Mouse (Mus musculus): Measurements from ENCODE around the gene Fbxo30. TPM values are rescaled to one million over a fixed set of nuclear protein-coding genes. Genes with fewer than 3 reads are reported as not detected.
"Not testable (repeated sequence)": the region's sequence is repeated elsewhere in the genome, so short reads cannot be mapped to it uniquely, and the experiment has no call there.

Fbxo30 gene
- total RNA-seq (2021): 10 to 100 TPM; 13.4 to 18.0 TPM
- long read RNA-seq, experiment 1, full-length matches to known transcripts: 16 of 20 reads
- long read RNA-seq, experiment 1, partial matches to known transcripts: 2 of 20 reads
- long read RNA-seq, experiment 1, other reads (novel, unspliced or antisense): 2 of 20 reads
- long read RNA-seq, experiment 2, full-length matches to known transcripts: 9 of 11 reads
- long read RNA-seq, experiment 2, partial matches to known transcripts: 2 of 11 reads
- long read RNA-seq, experiment 2, other reads (novel, unspliced or antisense): 0 of 11 reads

DNA sequence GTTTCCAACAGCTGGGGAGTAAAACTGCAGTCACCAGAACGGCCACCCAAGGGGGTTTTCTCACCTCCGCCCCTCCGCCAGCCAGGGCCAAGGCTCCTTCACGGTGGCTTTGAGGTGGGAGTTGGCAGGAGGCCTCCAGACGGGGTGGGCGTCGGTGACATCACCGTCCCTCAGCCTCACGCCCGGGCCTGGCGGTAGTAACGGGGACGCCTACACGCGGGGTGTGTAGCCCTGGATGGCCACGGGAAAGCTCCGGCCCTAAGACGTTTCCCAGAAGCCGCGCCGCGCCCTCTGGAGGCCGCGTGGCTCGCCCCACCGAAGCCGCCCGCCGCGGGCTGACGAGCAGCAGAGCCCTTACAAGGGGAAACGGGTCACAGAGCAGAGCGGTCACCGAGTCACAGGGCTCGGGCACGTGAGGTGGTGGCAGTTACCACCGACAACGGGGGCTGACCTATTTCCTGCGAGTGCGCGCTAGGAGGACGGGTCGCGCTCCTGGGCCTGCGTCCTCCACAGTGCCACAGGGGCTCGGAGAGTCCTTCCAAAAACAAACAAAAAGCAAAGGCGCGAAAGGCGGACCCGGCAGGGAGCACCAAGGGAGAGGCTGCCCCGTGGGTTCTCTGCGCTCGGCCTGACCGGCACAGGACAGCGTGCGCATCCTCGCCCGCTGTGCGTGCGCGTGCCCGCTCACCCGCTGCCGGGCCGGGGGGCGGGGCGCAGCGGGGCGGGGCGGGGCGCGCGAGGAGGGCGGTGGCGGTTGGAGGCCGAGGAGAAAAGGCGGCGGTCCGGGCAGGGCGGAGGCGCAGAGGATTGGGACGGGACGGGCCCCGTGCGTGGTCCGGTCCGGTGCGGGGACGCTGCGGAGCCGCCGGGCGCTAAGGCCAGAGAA, at the start of gene Fbxo30:
TSS of gene Fbxo30 (plus strand) at position 753 of the 886 bp plus-strand sequence.
- DNase-seq (ENCODE audit: low spot score): peak; percentile 93

DNA sequence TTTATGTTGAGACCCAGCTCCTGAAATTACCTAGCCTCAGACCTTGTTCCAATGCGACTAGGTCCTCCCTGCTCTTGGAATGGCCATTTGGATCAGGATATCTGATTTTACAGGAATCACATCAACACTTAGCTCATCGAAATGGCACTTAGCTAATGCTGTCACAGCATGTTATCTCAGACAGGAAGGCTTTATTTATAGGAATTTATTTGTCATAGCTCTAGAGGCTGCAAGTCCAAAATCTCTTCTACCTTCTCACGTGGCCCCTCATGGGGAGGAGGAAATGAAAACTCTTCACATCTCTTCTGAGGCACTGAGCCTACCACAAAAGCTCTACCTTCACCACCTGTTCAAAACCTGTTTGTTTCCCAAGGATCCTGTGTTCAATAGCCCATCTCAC, 47.9 kb upstream of the Fbxo30 start:
- no peak for DNase-seq (ENCODE audit: low spot score)

DNA sequence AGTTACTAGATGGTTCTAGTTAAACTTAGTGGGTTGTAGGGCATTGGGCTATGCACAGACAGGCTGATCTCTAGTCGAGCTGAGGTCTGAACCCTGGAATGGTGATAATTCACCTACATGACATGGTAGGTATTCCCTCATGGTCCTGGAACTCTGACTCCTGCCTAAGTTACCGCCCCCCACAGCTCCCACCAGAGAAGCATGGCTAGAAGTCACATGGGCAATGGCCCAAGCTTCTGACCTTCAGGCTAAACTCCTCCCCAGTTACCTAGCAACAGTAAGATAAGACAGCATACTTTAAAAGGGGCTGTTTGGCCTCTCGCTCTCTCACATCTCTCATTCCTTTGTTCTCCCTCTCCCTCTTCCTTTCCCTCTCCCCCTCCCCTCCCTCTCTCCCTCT, 38.1 kb upstream of the Fbxo30 start:
- not testable (repeated sequence) for DNase-seq (ENCODE audit: low spot score)

DNA sequence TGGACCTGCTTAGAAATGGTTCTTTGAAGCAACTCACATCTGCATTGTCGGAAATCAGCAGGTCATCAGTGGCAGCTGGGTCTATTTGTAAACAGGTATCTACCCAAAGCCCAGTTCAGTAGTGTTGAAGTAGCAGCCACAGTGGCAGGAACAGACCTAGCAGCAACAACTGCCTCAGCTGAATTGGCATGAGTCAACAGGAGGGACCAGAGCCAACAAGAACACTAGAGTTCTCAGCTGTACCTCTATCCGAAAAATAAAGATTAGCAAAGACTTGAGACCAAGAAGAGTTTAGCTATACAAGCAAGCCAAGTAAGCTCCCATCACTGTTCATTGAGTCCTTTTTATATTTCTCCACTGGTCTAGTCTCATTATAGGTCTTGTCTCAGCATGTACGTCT, 32.9 kb upstream of the Fbxo30 start:
- no peak for DNase-seq (ENCODE audit: low spot score)

DNA sequence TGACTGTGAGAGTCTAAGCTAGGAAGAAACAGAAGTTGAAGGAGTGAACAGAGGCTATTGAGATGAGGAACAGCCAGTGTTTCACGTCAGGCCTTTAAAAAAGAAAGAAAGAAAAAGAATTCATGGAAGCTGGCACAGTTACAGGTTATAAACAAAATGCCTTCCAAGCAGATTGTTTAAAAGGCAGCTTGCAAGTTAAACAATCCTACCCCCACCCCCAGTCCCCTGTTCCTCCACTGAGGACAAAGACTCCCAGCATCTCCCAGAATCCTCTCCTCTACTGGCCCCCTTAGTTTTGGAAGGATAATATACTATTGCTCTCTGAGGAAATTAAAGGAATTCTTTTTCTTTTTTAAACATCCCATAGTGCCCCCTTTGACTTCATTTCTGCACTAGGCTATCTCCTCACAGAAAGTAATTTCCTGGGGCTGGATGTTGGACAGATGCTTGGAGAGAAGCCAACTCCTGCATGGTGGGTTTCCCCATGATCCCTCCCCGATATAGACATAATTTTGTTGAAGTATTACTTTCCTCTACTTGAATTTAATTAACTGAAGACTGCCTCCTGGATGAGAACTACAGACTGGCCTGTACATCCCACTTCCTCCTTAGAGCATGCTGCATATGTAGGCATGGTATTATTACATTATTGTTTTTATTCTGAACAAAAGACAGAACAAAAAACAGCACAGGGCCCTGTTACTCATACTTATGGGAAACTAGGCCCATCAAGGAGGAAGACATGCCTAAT, 30.7 kb upstream of the Fbxo30 start:
- no peak for DNase-seq (ENCODE audit: low spot score)

DNA sequence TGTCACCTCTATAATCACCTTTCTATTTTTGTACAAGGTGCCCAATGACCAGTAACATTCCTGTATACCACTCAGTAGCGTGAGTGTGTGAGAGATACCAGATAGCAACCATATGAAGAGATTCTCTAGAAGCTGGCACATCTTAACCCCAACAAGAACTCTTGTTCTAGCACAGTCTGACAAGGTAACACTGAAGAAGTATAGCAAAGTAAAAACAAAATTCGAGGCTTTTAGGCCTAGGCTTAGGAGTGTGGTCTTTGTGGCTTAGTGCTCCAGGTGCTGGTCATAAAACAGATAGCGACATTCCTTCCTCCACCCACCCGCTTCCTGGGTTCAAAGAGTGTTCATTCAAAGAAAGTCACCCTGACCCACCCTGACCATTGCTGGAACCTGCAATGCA, 27.5 kb upstream of the Fbxo30 start:
- not testable (repeated sequence) for DNase-seq (ENCODE audit: low spot score)

DNA sequence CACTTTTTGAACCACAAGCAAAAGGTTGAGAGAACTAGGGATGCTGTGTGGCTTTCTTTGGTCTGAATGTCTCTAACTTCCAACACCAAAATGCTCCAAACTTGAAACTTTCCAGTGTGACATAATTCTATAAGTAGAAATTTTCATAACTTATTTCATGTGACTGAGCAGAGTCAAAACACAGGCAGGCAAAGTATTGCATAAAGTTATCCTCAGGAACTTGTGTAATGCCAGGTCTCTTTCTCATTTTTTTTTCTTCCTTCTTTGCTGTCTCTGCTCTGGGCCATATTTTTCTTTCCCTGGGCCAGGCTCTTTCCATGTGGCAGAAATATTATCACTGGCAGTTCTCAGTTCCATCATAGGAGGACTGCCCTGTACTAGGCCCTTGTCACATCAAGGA, 21.0 kb upstream of the Fbxo30 start:
- no peak for DNase-seq (ENCODE audit: low spot score)

DNA sequence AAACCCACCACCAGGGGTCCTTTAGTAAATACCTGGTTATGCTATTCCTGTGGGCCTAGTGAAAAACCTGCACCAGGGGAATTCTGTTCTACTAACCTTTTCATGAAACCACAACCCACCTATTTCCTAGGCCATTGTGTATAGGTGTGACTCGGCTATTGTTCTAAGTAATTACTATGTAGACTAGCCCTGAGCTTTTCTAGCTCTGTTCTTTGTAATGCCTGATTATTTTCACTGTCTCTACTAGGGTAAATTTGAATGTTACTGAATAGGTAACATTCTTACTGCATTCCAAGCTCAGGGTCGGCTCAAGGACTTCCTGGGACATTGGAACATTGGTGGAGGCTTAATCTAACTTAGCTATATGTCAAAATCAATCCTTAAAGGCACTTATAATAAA, 18.8 kb upstream of the Fbxo30 start:
- not testable (repeated sequence) for DNase-seq (ENCODE audit: low spot score)

DNA sequence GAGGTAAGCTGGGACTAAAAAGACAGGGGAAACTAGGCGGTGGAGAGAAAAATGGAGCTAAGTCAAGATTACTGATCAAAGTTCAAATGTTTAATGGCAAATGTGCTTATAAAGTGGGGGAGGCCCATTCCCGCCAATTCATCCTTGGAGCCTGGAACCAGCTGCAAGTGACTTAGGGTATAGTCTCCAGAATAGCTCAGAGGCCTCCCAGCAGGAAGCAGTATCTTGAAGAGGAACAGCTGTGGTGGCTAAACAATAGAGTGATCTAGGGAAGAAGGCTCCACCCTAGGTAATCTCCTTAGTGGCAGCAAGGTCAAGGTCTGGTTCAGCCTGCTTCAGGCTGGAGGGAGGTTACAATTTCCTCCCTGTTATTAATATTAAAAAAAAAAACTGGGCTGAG, 17.3 kb upstream of the Fbxo30 start:
- not testable (repeated sequence) for DNase-seq (ENCODE audit: low spot score)

DNA sequence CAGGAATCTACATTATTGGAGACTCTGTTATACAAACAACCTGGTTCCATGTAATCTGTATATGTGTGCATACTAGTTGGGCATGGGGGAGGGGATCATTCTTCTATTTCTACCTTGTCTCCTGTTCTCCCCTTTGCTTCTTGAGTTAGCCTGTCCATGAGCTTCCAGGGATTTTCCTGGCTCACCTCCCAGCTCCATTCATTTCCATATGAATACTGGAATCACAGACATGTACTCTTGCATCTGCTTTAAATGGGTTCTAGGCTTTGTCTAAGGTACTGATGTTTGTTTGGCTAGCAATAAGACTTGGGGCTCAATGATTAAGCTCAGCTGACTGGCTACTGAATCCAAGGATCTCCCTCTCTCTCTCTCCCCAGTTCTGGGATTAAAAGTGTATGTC, 12.0 kb upstream of the Fbxo30 start:
- no peak for DNase-seq (ENCODE audit: low spot score)

DNA sequence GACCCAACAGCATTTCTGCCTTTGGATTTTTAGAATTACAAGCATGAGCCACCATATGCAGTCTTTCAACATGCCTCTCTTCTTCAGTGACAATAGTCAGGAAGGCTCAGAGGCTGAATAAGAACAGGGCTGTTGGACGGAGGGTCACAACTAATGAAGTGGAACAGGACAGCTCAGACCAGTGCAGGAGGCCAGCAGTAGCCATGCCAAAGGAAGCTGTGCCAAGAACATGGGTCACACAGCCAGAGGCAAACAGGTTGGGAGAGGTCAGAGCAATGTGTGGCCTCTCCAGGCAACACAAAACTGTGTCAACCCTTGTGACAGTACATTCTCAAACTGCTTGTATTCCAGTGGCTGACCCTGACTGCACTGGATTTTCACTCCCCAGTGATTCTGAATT, 6.7 kb upstream of the Fbxo30 start:
- peak; percentile 79 for DNase-seq (ENCODE audit: low spot score)

DNA sequence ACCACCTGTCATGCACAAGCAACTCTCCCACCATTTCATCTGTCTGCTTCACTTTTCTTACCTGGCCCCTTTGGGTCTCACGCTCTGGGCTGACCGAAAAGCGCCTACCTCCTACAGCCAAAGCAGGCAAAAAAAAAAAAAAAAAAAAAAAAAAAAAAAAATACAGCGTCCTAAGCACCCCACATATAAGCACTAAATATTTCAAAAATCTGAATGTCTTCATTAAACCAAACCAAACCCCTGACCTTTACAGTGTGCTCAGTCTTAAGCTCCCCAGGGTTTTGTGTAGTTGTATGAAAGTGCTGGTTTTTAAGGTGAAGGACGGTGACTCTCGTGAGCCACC, 924 bp upstream of the Fbxo30 start:
- DNase-seq (ENCODE audit: low spot score): no peak

DNA sequence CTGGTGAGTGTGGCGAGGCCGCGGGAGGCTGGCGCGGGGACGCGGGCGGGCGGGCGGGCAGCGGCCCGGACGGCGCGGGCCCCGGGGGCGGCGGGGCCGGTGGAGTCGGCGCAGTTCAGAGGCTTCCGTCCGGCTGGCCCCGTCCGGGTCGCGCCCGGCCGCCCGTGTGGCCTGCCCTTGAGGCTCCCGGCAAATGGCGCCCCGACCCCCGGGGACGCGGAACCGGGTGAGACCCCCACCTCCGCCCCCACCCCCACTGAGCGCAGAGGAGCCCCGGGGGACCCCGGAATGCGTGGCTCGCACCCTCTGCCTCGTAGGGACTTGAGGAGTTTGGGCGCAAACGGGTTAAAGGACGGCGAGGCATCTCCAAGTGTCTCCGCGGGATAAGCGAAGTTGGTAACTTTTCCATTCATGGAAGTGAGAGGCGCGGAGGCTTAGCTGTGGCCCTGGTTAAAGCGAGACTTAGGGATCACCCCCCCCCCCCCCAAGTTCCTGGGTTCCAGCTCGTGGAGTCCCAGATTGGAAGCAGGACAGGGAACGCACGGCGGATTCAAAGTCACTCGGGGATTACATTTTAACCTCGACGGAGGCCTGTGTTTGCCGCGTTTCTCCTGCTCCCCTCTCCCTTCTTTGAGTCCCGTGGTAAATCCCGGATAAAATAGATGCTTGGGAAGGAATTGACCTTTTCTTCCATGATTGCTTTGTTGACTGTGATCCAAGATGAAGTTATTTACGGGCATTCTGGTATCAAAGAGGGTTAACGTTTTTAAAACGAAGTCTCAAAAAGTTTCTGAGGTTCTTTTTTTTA, 572 bp downstream of the Fbxo30 start:
- peak; percentile 28 for DNase-seq (ENCODE audit: low spot score)

DNA sequence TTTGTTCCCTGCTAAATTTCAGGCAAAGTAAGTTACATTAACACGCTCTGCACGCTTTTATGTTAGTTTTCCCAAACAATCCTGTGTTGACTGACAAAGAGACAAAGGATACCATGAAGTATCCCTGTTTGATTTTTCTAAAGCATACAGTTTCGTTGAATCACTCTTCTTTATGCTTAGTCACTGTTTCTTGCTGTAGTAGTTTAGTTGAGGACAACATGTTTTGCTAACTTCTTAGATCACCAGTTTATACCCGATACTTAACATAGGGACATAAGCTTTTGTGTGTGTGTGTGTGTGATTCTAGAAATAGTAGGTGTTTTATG, 1.1 kb downstream of the Fbxo30 start:
- no peak for DNase-seq (ENCODE audit: low spot score)

DNA sequence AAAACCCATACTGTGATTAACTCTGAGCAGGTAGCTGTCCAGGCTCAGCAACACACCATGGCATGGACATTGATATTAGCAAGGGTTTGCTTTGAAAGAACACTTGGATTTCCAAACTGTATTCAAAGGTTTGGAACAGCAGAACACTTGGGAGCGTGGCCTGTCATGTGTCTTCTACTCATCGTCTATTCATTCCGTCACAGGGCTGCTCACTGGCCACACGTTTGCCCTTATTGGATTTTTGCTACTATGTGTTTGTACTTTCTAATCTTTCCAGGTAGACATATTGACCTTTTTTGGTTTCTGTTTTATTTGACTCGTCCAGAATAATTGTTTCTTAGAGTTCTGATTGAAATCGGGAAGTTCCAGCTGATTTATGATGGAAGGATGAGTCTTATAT, 17.3 kb downstream of the Fbxo30 start:
- DNase-seq (ENCODE audit: low spot score): no peak

DNA sequence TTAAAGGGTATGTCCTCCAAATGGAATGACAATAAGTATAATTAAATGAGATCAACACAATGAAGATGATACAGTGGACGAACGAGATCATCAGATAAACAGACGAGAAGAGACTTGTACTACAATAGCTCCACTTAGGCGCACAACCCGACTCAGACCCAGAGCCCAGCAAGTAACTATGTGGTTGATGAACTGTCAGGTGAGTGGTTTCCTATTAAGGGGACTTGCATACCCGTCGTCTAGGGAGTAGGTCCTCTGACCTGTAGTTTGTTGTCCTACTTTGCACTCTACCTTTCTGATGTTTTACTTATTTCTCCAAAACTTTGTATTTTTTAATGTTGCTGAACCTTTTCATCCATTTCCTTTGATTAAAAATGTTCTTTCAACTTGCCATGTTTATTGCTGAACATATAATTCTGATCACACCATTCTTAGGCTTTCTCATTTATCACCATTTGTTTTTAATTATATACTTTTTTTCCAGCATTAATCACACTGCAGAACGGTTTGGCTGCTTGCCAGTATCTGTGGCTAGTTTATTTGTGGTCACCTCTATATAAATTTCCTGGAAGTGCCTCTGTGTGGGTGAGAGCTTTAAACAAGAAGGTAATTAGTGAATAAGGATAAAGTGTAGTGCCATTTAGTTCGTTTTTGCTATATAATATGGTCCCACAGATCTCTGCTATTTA, 24.4 kb downstream of the Fbxo30 start:
- DNase-seq (ENCODE audit: low spot score): no peak

DNA sequence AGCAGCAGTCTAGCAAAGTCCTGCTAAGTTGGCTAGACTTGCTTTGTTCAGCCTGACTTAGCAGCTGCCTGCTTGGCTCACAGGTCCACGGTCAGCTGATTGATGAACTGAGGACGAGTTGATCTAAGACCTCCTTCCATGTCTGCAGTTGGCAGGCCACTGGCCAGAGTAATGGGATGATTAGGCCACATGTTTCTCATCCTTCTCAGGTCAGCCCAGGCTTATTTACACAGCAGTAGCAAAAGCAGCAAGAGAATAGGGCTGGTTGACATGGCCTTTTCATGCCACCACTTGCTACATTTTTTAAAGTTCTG, 24.9 kb downstream of the Fbxo30 start:
- DNase-seq (ENCODE audit: low spot score): peak; percentile 27

DNA sequence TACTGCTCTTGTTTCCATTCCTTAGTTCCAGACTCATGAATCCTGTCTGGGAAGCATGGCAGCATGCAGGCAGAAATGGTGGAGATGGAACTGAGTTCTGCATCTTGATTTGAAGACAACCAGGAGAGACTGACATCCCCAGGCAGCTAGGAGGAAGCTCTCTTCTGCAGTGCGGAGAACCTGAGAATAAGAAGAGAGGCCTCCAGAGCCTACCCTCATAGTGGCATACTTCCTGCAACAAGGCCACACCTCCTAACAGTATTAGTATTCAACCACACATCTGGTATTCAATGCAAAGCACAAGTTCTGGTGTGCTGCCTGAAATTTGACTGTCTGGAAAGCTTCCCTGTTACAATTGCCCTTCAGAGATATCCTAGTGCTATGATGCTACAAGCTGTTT, 28.7 kb downstream of the Fbxo30 start:
- DNase-seq (ENCODE audit: low spot score): no peak

DNA sequence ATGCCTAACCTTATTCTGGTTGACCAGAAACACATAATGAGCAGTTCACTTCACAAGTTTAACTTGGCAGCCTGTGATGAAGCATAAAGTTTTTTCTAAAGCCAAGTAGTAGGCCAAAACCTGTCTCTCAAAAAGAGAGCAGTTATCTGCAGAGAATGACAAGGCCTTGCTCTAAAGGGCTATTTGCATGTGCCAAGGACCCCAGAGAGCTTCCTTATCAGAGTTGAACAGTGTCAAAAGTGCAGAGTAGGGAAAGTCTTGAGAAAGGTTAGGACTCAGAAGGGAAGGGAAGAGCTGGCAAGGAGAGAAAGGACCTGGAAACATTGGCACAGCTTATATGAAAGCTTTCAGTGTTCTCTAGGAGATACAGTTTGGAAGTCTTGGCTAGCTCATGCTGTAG, 29.4 kb downstream of the Fbxo30 start:
- DNase-seq (ENCODE audit: low spot score): no peak

DNA sequence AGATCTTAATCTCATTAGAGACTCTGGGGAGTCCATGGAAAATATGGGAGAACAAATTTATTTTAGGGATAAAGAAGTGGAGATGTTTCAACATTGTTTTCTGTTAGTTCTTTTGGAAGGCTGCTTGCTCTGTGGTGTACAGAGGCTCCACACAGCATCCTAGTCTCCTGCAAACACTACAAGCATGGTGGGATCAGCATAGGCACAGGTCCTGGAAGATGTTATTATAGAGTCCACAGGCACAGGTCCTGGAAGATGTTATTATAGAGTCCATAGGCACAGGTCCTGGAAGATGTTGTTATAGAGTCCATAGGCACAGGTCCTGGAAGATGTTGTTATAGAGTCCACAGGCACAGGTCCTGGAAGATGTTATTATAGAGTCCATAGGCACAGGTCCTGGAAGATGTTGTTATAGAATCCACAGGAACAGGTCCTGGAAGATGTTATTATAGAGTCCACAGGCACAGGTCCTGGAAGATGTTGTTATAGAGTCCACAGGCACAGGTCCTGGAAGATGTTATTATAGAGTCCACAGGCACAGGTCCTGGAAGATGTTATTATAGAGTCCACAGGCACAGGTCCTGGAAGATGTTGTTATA, 36.8 kb downstream of the Fbxo30 start:
- DNase-seq (ENCODE audit: low spot score): not testable (repeated sequence)

DNA sequence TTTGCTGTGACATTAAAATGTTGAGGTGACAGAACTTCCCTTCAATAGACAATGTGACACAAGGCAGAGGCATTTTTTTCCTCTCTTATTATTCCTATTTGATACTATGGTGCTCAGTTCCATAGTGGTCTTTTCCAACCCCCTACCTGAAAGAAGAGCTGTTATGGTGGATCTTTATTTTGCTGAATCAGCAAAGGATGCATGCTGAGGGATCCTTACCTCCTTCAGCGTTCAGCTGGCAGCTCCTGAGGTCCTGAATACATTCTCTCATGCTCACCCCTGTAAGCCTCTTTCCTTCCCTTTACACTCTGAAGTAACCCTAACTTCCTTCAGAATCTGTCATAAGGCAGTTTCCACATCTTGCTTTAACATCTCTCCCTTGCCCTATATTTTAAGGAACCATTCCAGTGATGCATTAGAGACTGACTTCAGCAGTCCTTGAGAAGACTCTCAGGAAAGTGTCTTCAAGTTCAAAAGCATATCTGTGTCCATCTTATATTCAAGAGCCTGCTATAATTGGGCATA, 38.4 kb downstream of the Fbxo30 start:
- DNase-seq (ENCODE audit: low spot score): no peak
